Mouse (Mus musculus) spleen, postnatal 0 days (tissue): Measurements from ENCODE around the gene Fpr-rs6. TPM values are rescaled to one million over a fixed set of nuclear protein-coding genes. Genes with fewer than 3 reads are reported as not detected.

Experiments used
- polyA plus RNA-seq: library from polyadenylated mRNA; unstranded; fragments of >200 nt; fragmentation: Nextera tagmentation; extraction: Ambion mirVana; gene quantifications from 2 replicates; pipeline ENCODE4 v1.2.1, GENCODE M21; 2015

The Fpr-rs6 gene
- polyA plus RNA-seq, result not detected in 2 replicates

GRCm38 (mm10) chr17:20182997-20183396 lies at the start of gene Fpr-rs6:
Fpr-rs6 (minus strand) TSS chr17:20183097.

Other genes with a start within 250 kb of the Fpr-rs6 start
- not detected in 2 replicates for gene Vmn2r104, start 134.8 kb downstream of the Fpr-rs6 start, polyA plus RNA-seq
- gene Fpr-rs7, start 68.9 kb downstream of the Fpr-rs6 start, polyA plus RNA-seq, result not detected in 2 replicates
- gene Vmn2r105, start 52.0 kb upstream of the Fpr-rs6 start, polyA plus RNA-seq, result not detected in 2 replicates
- not detected in 2 replicates for gene Vmn2r106, start 102.5 kb upstream of the Fpr-rs6 start, polyA plus RNA-seq
- not detected in 2 replicates for gene Vmn2r107, start 162.1 kb upstream of the Fpr-rs6 start, polyA plus RNA-seq
- gene Vmn1r224, start 231.0 kb upstream of the Fpr-rs6 start, polyA plus RNA-seq, result not detected in 2 replicates